Mouse (Mus musculus) forebrain, embryonic 10.5 days (tissue): ENCODE measurements around the gene Thsd4. TPM values are rescaled to one million over a fixed set of nuclear protein-coding genes. Genes with fewer than 3 reads are reported as not detected.

Experiments
- DNase-seq: peaks from one replicate; pipeline ENCODE4 v3.0.0-alpha.2; 2017; ENCODE audit warnings: low spot score; ENCODE audit errors: extremely low spot score
- H3K27ac ChIP-seq: fragments of 300-500 bp; sonication (generic); 2 replicates; pipeline ENCODE4 v1.5.1; 2016; ENCODE audit warnings: mild to moderate bottlenecking
- H3K27me3 ChIP-seq: fragments of 300-500 bp; sonication (generic); 2 replicates; pipeline ENCODE4 v1.6.1; 2016; ENCODE audit warnings: mild to moderate bottlenecking; ENCODE audit not compliant: poor library complexity, severe bottlenecking
- H3K36me3 ChIP-seq: fragments of 300-500 bp; sonication (generic); replicated peaks from 2 replicates; pipeline ENCODE4 v1.6.1; 2016; ENCODE audit warnings: mild to moderate bottlenecking, moderate library complexity
- H3K4me1 ChIP-seq: fragments of 300-500 bp; sonication (generic); 2 replicates; pipeline ENCODE4 v1.6.1; 2016
- H3K4me3 ChIP-seq: fragments of 300-500 bp; sonication (generic); 2 replicates; pipeline ENCODE4 v1.5.1; 2016; ENCODE audit warnings: mild to moderate bottlenecking, moderate library complexity
- H3K9me3 ChIP-seq: fragments of 300-500 bp; sonication (generic); 2 replicates; pipeline ENCODE4 v1.6.1; 2016; ENCODE audit warnings: mild to moderate bottlenecking, moderate library complexity
- WGBS: fragments of 180-500 bp; shearing (Covaris S2); methylation state at CpG from one replicate; pipeline ENCODE4 v1.1.7; 2016; 5-methylcytosine and 5-hydroxymethylcytosine counted together
- polyA plus RNA-seq: library from polyadenylated mRNA; unstranded; fragments of >200 nt; fragmentation: Nextera tagmentation; extraction: Ambion mirVana; gene quantifications from 2 replicates; pipeline ENCODE4 v1.2.1, GENCODE M21; 2016

Gene Thsd4
- polyA plus RNA-seq, 1 experiment from 2014 or later: 3.8 TPM

DNA sequence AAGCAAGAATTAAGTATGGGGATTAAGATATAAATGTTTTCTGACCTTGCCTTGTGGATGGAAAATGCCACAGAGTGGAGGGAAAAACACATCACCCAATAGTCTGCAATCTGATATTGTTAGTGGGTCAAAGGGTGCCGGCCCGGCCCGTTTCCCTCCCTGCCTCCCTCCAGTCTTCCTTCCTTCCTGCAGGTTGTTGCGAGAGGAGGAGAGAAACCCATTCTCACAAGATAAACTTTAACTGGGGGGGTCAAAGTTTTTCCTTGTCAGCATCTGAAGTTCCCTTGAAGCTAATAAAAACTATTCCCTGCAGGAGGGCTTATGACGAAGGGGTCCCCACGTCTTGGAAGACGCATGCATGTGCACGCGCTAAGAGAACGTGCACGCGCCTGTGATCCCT, 8.5 kb upstream of the Thsd4 start:
- Histone ChIP-seq H3K27ac (no peak overlapping the region), H3K4me1 (peaks cover 7% of the 10 kb centered on the region; the same call in 1 of the 2 replicates), H3K9me3 (no peaks in the 10 kb centered on the region), H3K36me3 (no peaks in the 10 kb centered on the region), H3K4me3 (no peak overlapping the region), H3K27me3 (no peaks in the 10 kb centered on the region)
- 93% methylated on average over 12 of the region's 12 CpGs for WGBS
- DNase-seq: no peak

DNA sequence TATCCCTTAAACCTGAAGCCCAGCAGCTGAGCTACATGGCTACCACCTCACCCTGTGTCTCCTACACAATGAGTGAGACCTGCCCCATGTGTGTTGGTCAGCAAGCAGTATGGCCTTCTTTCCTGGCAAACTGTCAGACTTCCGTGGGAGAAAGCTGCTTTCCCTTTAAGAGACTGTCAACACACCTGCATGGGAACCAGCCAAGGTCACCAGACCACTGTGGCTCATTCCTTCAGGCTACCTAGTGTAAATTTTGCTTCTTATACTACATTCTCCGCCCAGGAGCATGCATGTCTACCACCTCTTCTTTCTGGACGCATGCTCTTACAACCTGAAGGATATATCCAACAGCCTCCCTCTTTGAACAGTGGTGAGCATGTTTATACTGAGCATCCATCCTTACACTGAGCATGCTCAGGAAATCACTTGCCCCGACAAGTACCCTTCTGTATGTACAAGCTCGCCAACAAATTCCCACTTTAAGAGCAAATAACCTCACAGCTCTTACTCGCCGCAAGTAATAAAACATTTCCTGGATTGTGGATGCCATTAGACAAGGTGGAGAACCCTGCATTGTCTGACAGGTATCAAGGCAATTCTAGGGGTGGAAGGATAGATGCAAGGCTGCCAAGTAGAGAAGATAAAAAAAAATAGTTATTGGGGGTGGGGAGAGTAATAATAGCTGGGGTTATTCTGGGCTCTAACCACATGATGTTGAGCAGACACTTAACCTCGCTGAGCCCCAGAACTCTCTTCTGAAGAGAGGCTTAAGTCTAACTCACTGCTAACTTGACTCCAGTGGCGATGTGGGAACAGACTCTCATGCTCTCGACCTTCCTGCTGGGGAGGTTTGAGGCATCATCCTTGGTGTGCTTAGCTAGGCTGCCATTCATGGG, 7.8 kb upstream of the Thsd4 start:
- peaks cover 12% of the 10 kb centered on the region for H3K4me1 ChIP-seq

GRCm38 (mm10) chr9:60528269-60528668, 6.4 kb upstream of the Thsd4 start:
- no peak overlapping the region for H3K4me3 ChIP-seq
- WGBS: 84% methylated on average over 3 of the region's 3 CpGs
- peaks cover 12% of the 10 kb centered on the region for H3K4me1 ChIP-seq
- no peaks in the 10 kb centered on the region for H3K9me3 ChIP-seq
- no peak for DNase-seq
- H3K27ac ChIP-seq: no peak overlapping the region
- peaks cover 5% of the 10 kb centered on the region; the same call in 1 of the 2 replicates for H3K27me3 ChIP-seq
- H3K36me3 ChIP-seq: no peaks in the 10 kb centered on the region

More for the DNA sequence above, 7.8 kb upstream of the Thsd4 start:
- no peaks in the 10 kb centered on the region for H3K36me3 ChIP-seq
- H3K27me3 ChIP-seq: no peaks in the 10 kb centered on the region
- no peak overlapping the region for H3K27ac ChIP-seq
- H3K4me3 ChIP-seq: no peak overlapping the region
- H3K9me3 ChIP-seq: no peaks in the 10 kb centered on the region
- WGBS: 91% methylated on average over 10 of the region's 10 CpGs
- DNase-seq: no peak

GRCm38 (mm10) chr9:60527836-60528235, 6.0 kb upstream of the Thsd4 start:
- DNase-seq: no peak
- H3K27me3 ChIP-seq: peaks cover 9% of the 10 kb centered on the region; the same call in 1 of the 2 replicates
- no peaks in the 10 kb centered on the region for H3K9me3 ChIP-seq
- H3K4me1 ChIP-seq: peaks cover 12% of the 10 kb centered on the region
- H3K4me3 ChIP-seq: no peak overlapping the region
- no peak overlapping the region for H3K27ac ChIP-seq
- WGBS: 88% methylated on average over 2 of the region's 2 CpGs
- H3K36me3 ChIP-seq: no peaks in the 10 kb centered on the region

DNA sequence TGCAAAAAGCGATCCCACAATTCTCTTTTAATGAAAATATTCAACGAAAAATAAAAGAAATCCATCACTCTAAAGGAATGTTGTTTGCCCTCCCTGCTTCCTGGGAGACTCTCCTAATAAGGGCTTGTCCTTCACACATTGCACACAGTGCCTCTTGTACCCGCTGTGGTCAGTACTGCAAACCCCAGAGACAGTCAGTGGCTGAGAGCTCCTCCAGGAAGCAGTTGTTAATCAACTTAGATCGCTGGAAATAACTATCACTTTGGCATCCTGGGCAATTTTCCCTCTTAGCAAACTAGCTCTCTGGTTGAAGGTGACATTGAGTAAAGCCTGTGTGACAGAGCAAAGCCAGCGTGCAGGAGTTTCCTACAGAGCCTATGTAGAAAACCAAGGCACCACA, 5.2 kb upstream of the Thsd4 start:
- H3K4me1 ChIP-seq: peaks cover 19% of the 10 kb centered on the region
- H3K9me3 ChIP-seq: no peaks in the 10 kb centered on the region
- no peaks in the 10 kb centered on the region for H3K36me3 ChIP-seq
- H3K27ac ChIP-seq: no peak overlapping the region
- no peak for DNase-seq
- 82% methylated on average over 5 of the region's 5 CpGs for WGBS
- H3K4me3 ChIP-seq: no peak overlapping the region
- H3K27me3 ChIP-seq: peaks cover 17% of the 10 kb centered on the region

DNA sequence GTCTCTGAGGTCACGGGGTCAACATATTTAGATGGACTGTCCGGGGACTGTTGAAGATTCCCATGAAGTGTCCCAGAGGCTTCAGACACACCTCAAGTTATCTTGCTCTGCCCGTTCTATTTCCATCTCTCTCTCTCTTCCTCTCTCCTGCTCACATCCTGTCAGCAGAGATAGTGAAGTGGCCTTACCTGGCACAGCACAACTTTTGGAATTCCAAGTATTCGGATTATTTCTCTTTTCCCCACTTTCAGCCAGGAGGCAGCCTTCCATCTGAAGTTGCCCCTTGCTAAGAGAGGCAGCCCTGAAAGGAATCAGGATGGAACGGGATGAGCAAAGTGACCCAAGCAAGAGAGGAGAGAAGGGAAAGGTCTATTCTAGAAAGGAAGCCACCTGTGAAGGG, 4.3 kb upstream of the Thsd4 start:
- no peak overlapping the region for H3K4me3 ChIP-seq
- WGBS: 89% methylated on average over 5 of the region's 5 CpGs
- DNase-seq: no peak

GRCm38 (mm10) chr9:60521143-60521542, 703 bp downstream of the Thsd4 start:
- DNase-seq: no peak
- Histone ChIP-seq H3K27me3 (peaks cover 76% of the 10 kb centered on the region), H3K4me1 (peaks cover 68% of the 10 kb centered on the region), H3K9me3 (no peaks in the 10 kb centered on the region), H3K4me3 (peak overlapping the region; percentile 67), H3K36me3 (no peaks in the 10 kb centered on the region), H3K27ac (no peak overlapping the region; the same call in 1 of the 2 replicates)
- WGBS: 37% methylated on average over 5 of the region's 5 CpGs

More for the DNA sequence above, 4.3 kb upstream of the Thsd4 start:
- Histone ChIP-seq H3K9me3 (no peaks in the 10 kb centered on the region), H3K36me3 (no peaks in the 10 kb centered on the region), H3K27me3 (peaks cover 26% of the 10 kb centered on the region), H3K4me1 (peaks cover 28% of the 10 kb centered on the region), H3K27ac (no peak overlapping the region)

DNA sequence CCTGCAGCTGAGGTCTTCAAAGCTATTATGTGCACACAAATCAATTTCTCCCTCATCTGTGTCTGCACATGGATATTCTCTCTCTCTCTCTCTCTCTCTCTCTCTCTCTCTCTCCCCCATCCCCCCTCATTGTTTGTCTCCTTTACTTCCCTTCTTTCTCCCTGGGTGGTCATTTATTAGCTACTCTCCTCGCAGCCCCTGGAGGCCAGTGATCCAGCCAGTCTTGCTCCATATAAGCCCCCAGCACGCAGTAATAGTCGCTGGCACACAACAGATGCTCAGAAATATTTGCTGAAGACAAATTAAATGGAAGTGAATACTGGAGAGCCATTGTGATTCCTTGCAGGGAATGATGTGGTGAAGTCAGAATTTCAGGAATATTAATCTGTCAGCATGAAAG, 2.2 kb downstream of the Thsd4 start:
- Histone ChIP-seq H3K27me3 (peaks cover 82% of the 10 kb centered on the region), H3K27ac (no peak overlapping the region), H3K4me1 (peaks cover 59% of the 10 kb centered on the region), H3K4me3 (no peak overlapping the region), H3K36me3 (no peaks in the 10 kb centered on the region), H3K9me3 (no peaks in the 10 kb centered on the region)
- DNase-seq: no peak
- 37% methylated on average over 3 of the region's 3 CpGs for WGBS

- H3K27ac ChIP-seq: no peak overlapping the region
- H3K9me3 ChIP-seq: no peaks in the 10 kb centered on the region
- peaks cover 80% of the 10 kb centered on the region for H3K27me3 ChIP-seq
- H3K36me3 ChIP-seq: no peaks in the 10 kb centered on the region
- H3K4me3 ChIP-seq: no peak overlapping the region
- 32% methylated on average over 3 of the region's 3 CpGs for WGBS
- H3K4me1 ChIP-seq: peaks cover 65% of the 10 kb centered on the region
- no peak for DNase-seq
Measured at GRCm38 (mm10) chr9:60518216-60518615, 3.6 kb downstream of the Thsd4 start.

GRCm38 (mm10) chr9:60517148-60517547, 4.7 kb downstream of the Thsd4 start:
- Histone ChIP-seq H3K27me3 (peaks cover 69% of the 10 kb centered on the region), H3K36me3 (no peaks in the 10 kb centered on the region), H3K27ac (peak overlapping the region; percentile 6; the same call in 1 of the 2 replicates), H3K4me1 (peaks cover 66% of the 10 kb centered on the region), H3K4me3 (no peak overlapping the region), H3K9me3 (no peaks in the 10 kb centered on the region)
- 14% methylated on average over 4 of the region's 4 CpGs for WGBS
- DNase-seq: no peak

DNA sequence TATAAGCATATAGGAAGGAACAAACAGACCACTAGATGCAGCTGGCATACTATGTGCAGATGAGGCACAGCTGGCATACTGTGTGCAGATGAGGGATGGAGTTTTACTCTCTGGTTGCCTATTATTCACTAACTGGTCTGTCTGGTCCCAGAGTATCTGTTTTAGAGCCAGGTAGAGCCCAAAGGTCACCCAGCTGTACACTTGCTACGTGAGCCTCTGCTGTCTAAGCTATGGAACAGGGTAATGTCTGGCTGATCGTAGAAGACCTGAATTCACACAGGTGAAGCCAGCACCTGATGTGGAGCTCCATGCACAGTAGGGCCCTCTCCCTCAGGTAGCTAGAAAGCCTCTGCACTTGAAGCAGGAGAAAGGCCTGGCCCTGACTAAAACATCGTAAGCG, 5.5 kb downstream of the Thsd4 start:
- 88% methylated on average over 4 of the region's 4 CpGs for WGBS
- Histone ChIP-seq H3K9me3 (no peaks in the 10 kb centered on the region), H3K27ac (0 out of 2 replicates have a peak overlapping the region, but pooled peaks have one; percentile 6), H3K27me3 (peaks cover 62% of the 10 kb centered on the region), H3K4me1 (peaks cover 58% of the 10 kb centered on the region), H3K36me3 (no peaks in the 10 kb centered on the region), H3K4me3 (no peak overlapping the region)
- DNase-seq: no peak

DNA sequence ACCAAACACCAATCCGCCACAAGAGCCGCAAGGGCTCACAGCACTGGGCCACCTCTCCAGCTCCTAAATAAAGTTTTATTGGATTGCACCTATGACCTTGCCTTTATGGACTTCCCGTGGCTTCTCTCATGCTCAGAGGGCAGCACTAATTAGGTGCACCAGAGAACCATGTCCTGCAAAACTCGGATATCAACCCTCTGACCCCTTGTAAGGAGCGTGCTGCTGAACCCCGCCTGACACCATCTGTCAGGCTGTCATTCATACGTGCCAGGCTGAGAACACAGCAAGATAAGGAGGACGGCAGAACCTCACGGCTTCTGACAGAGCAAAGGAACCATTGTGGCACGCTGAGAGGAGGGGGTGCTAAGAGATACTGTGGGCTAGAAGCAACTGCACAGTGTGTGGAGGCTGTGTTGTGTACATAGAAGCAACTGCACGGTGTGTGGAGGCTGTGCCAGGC, 8.5 kb downstream of the Thsd4 start:
- WGBS: 54% methylated on average over 11 of the region's 11 CpGs
- no peaks in the 10 kb centered on the region for H3K36me3 ChIP-seq
- peaks cover 49% of the 10 kb centered on the region for H3K4me1 ChIP-seq
- no peak overlapping the region for H3K4me3 ChIP-seq
- 0 out of 2 replicates have a peak overlapping the region, but pooled peaks have one; percentile 40 for H3K27ac ChIP-seq
- peaks cover 37% of the 10 kb centered on the region for H3K27me3 ChIP-seq
- DNase-seq: no peak
- H3K9me3 ChIP-seq: no peaks in the 10 kb centered on the region

DNA sequence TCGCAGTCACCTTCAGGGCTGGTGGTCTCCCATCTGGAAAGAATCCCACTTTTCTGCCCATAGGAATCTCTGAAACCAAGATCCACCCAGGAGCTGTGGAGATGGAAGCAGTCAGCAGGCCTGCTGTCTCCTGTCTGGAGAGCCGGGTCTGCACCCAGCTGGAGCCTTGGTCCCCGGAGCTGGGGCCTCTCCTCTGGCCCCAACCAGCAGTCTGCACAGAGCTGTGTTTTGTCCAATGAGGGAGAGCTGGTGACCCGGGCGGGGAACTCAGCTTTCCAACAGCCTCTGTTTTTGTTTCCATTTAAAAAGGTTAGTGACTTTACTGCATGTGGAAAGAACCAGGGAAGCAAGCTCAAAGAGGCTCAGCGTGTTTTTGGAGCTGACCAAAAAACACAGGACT, 11.0 kb downstream of the Thsd4 start:
- no peak overlapping the region for H3K4me3 ChIP-seq
- no peaks in the 10 kb centered on the region for H3K9me3 ChIP-seq
- WGBS: 46% methylated on average over 6 of the region's 6 CpGs
- DNase-seq: no peak
- peaks cover 37% of the 10 kb centered on the region for H3K4me1 ChIP-seq
- no peak overlapping the region for H3K27ac ChIP-seq
- H3K36me3 ChIP-seq: no peaks in the 10 kb centered on the region
- peaks cover 19% of the 10 kb centered on the region for H3K27me3 ChIP-seq
